Mouse (Mus musculus) erythroblast, embryonic 14.5 days (primary cell): ENCODE data around the gene Bmpr1b.

Experiments
- GATA1 ChIP-seq: IDR thresholded peaks from 2 replicates; pipeline ENCODE4 v1.6.1; 2012; ENCODE audit warnings: low read length, inconsistent platforms, mixed read lengths
- TAL1 ChIP-seq: IDR thresholded peaks from 3 replicates; pipeline ENCODE4 v1.6.1; 2012; ENCODE audit warnings: low read length, inconsistent platforms, mixed read lengths

- TF ChIP-seq GATA1 (no peak), TAL1 (no peak)
Measured at GRCm38 (mm10) chr3:142196142-142196541, 26.9 kb upstream of the Bmpr1b start.
